Mouse (Mus musculus) hindbrain, embryonic 14.5 days (tissue): ENCODE results near the gene Arid3c. TPM values are rescaled to one million over a fixed set of nuclear protein-coding genes. Genes with fewer than 3 reads are reported as not detected.

Source experiments
- ATAC-seq: fragments of 200-750 bp; cut with Nextera tagmentation; 2 replicates; pipeline ENCODE4 v1.8.0; 2017; ENCODE audit warnings: moderate number of reproducible peaks, mild to moderate bottlenecking, moderate TSS enrichment, moderate library complexity; ENCODE audit not compliant: low FRiP score
- DNase-seq: peaks from one replicate; pipeline ENCODE4 v3.0.0-alpha.2; 2015; ENCODE audit warnings: low spot score
- H3K27ac ChIP-seq: fragments of 300-500 bp; sonication (generic); 2 replicates; pipeline ENCODE4 v1.5.1; 2014; ENCODE audit warnings: mild to moderate bottlenecking, moderate library complexity
- H3K27me3 ChIP-seq: fragments of 300-500 bp; sonication (generic); 2 replicates; pipeline ENCODE4 v1.6.1; 2014; ENCODE audit warnings: mild to moderate bottlenecking, low read length, mixed read lengths; ENCODE audit not compliant: control insufficient read depth, insufficient read depth
- H3K36me3 ChIP-seq: fragments of 300-500 bp; sonication (generic); replicated peaks from 2 replicates; pipeline ENCODE4 v1.6.1; 2014; ENCODE audit not compliant: control insufficient read depth, insufficient read depth
- H3K4me1 ChIP-seq: fragments of 300-500 bp; sonication (generic); replicated peaks from 2 replicates; pipeline ENCODE4 v1.6.1; 2014; ENCODE audit warnings: antibody characterized with exemption, low read length, mixed read lengths; ENCODE audit not compliant: control insufficient read depth, insufficient read depth
- H3K4me2 ChIP-seq: fragments of 300-500 bp; sonication (generic); replicated peaks from 2 replicates; pipeline ENCODE4 v1.6.1; 2014; ENCODE audit warnings: mild to moderate bottlenecking, moderate library complexity
- H3K4me3 ChIP-seq: fragments of 300-500 bp; sonication (generic); replicated peaks from 2 replicates; pipeline ENCODE4 v1.5.1; 2014; ENCODE audit warnings: mild to moderate bottlenecking, low read length
- H3K9ac ChIP-seq: fragments of 300-500 bp; sonication (generic); 2 replicates; pipeline ENCODE4 v1.6.1; 2014
- H3K9me3 ChIP-seq: fragments of 300-500 bp; sonication (generic); 2 replicates; pipeline ENCODE4 v1.6.1; 2016; ENCODE audit warnings: low read length; ENCODE audit not compliant: control insufficient read depth
- WGBS: fragments of 180-500 bp; shearing (Covaris S2); extraction: QIAGEN DNeasy Blood & Tissue Kit; methylation state at CpG from one replicate; pipeline ENCODE4 v1.1.7; 2014; 5-methylcytosine and 5-hydroxymethylcytosine counted together
- polyA plus RNA-seq: library from polyadenylated mRNA; unstranded; fragments of >200 nt; fragmentation: Nextera tagmentation; extraction: Ambion mirVana; gene quantifications from 2 replicates; pipeline ENCODE4 v1.2.1, GENCODE M21; 2014

Arid3c gene
- polyA plus RNA-seq, 1 experiment from 2014 or later: 1.5 TPM

- no peaks in the 10 kb centered on the region for H3K9me3 ChIP-seq
- H3K4me3 ChIP-seq: no peak overlapping the region
- H3K36me3 ChIP-seq: no peaks in the 10 kb centered on the region
- no peak for DNase-seq
- peaks cover 67% of the 10 kb centered on the region for H3K4me1 ChIP-seq
- no peak overlapping the region for H3K9ac ChIP-seq
- no peaks in the 10 kb centered on the region for H3K27me3 ChIP-seq
- 76% methylated on average over 6 of the region's 6 CpGs for WGBS
- no peak overlapping the region for H3K27ac ChIP-seq
- no peak for ATAC-seq
- no peak overlapping the region for H3K4me2 ChIP-seq
These were observed 52.1 kb downstream of the Arid3c start for GRCm38 (mm10) chr4:41678863-41679262.

- H3K27ac ChIP-seq: peak overlapping the region; percentile 53
- no peak overlapping the region for H3K4me3 ChIP-seq
- H3K4me1 ChIP-seq: peaks cover 75% of the 10 kb centered on the region
- H3K4me2 ChIP-seq: no peak overlapping the region; the same call in 1 of the 2 replicates
- H3K27me3 ChIP-seq: no peaks in the 10 kb centered on the region
- no peaks in the 10 kb centered on the region for H3K9me3 ChIP-seq
- no peak overlapping the region for H3K9ac ChIP-seq
- 34% methylated on average over 13 of the region's 13 CpGs for WGBS
- DNase-seq (no peak), ATAC-seq (peak; percentile 51)
- no peaks in the 10 kb centered on the region for H3K36me3 ChIP-seq
These were observed 53.8 kb downstream of the Arid3c start for GRCm38 (mm10) chr4:41677006-41677629.

GRCm38 (mm10) chr4:41676248-41677005, 54.5 kb downstream of the Arid3c start:
- ATAC-seq: no peak
- Histone ChIP-seq H3K36me3 (no peaks in the 10 kb centered on the region), H3K4me2 (no peak overlapping the region), H3K27ac (peak overlapping the region; percentile 63), H3K9me3 (no peaks in the 10 kb centered on the region), H3K4me3 (no peak overlapping the region), H3K4me1 (peaks cover 79% of the 10 kb centered on the region), H3K9ac (0 out of 2 replicates have a peak overlapping the region, but pooled peaks have one; percentile 22), H3K27me3 (no peaks in the 10 kb centered on the region)
- DNase-seq: no peak
- WGBS: 66% methylated on average over 17 of the region's 17 CpGs

Other genes starting within 250 kb of the Arid3c start
- gene AI464131, start 228.1 kb downstream of the Arid3c start, polyA plus RNA-seq: 10.3 and 12.4 TPM in 2 replicates
- 19.5 and 24.2 TPM in 2 replicates for gene 1110017D15Rik, start 213.8 kb downstream of the Arid3c start, polyA plus RNA-seq
- 20.0 and 23.5 TPM in 2 replicates for gene Fam219a, start 161.6 kb downstream of the Arid3c start, polyA plus RNA-seq
- 2.0 and 2.3 TPM in 2 replicates for gene Dnaic1, start 161.4 kb downstream of the Arid3c start, polyA plus RNA-seq
- 127 and 130 TPM in 2 replicates for gene Enho, start 90.8 kb downstream of the Arid3c start, polyA plus RNA-seq
- gene Cntfr, start 34.1 kb downstream of the Arid3c start, polyA plus RNA-seq: 19.2 and 21.8 TPM in 2 replicates
- 39.9 and 40.6 TPM in 2 replicates for gene Il11ra1, start 31.2 kb downstream of the Arid3c start, polyA plus RNA-seq
- 57.5 and 60.5 TPM in 2 replicates for gene Rpp25l, start 17.6 kb downstream of the Arid3c start, polyA plus RNA-seq
- 271 and 274 TPM in 2 replicates for gene Dctn3, start 8.0 kb downstream of the Arid3c start, polyA plus RNA-seq
- gene Galt, start 24.1 kb upstream of the Arid3c start, polyA plus RNA-seq: 46.2 and 47.2 TPM in 2 replicates
- 77.5 and 84.5 TPM in 2 replicates for gene Sigmar1, start 25.0 kb upstream of the Arid3c start, polyA plus RNA-seq
- 238 and 269 TPM in 2 replicates for gene Ccl27a, start 43.1 kb upstream of the Arid3c start, polyA plus RNA-seq
- gene Gm21541, start 172.5 kb upstream of the Arid3c start, polyA plus RNA-seq: not detected in 2 replicates
- 8.7 and 9.2 TPM in 2 replicates for gene Gm20878, start 210.4 kb upstream of the Arid3c start, polyA plus RNA-seq
- 2.1 TPM in 2 replicates for gene Fam205a4, start 234.9 kb upstream of the Arid3c start, polyA plus RNA-seq